Mouse (Mus musculus) MEL (cell line): ENCODE measurements around the gene Zfp281. TPM values are rescaled to one million over a fixed set of nuclear protein-coding genes. Genes with fewer than 3 reads are reported as not detected.

Source experiments
- DNase-seq: peaks from one replicate; pipeline ENCODE4 v3.0.0; 2011; ENCODE audit warnings: low read depth, low spot score
- H3K27ac ChIP-seq: 2 replicates; pipeline ENCODE4 v1.5.1; 2012; ENCODE audit warnings: low read depth, mild to moderate bottlenecking, control low read depth, low read length, moderate library complexity; ENCODE audit not compliant: control insufficient read depth
- H3K27me3 ChIP-seq, 2 experiments: fragments of 150-350 bp in 1 of 2; sonication (generic) in 1 of 2; 2 replicates each; pipeline ENCODE4 v1.6.1; 2012; ENCODE audit warnings: low read length in 2 of 2, mild to moderate bottlenecking in 2 of 2, improper control_type of control experiment in 1 of 2, moderate library complexity in 1 of 2; ENCODE audit not compliant: insufficient read depth in 2 of 2, control insufficient read depth in 1 of 2
- H3K36me3 ChIP-seq, 2 experiments: 2 replicates each; pipeline ENCODE4 v1.6.1; 2012 to 2014; ENCODE audit warnings: low read length in 2 of 2, improper control_type of control experiment in 1 of 2, inconsistent platforms in 1 of 2, mild to moderate bottlenecking in 1 of 2; ENCODE audit not compliant: insufficient read depth in 2 of 2, control insufficient read depth in 1 of 2
- H3K4me1 ChIP-seq, 2 experiments: fragments of 150-350 bp in 1 of 2; sonication (generic) in 1 of 2; 2 replicates each; pipeline ENCODE4 v1.6.1; 2012; ENCODE audit warnings: low read length in 2 of 2, improper control_type of control experiment in 1 of 2, mild to moderate bottlenecking in 1 of 2; ENCODE audit not compliant: insufficient read depth in 2 of 2, control insufficient read depth in 1 of 2
- H3K4me3 ChIP-seq, 2 experiments: fragments of 150-350 bp in 1 of 2; sonication (generic) in 1 of 2; 2 replicates each; pipeline ENCODE4 v1.5.1; 2012; ENCODE audit warnings: low read depth in 2 of 2, low read length in 2 of 2, mild to moderate bottlenecking in 2 of 2, moderate library complexity in 2 of 2, control low read depth in 1 of 2, improper control_type of control experiment in 1 of 2; ENCODE audit not compliant: control insufficient read depth in 1 of 2, insufficient read depth in 1 of 2
- H3K79me2 ChIP-seq: 2 replicates; pipeline ENCODE4 v1.6.1; 2012; ENCODE audit warnings: mild to moderate bottlenecking, low read length, moderate library complexity; ENCODE audit not compliant: control insufficient read depth, poor library complexity, insufficient read depth
- H3K9ac ChIP-seq: 2 replicates; pipeline ENCODE4 v1.6.1; 2012; ENCODE audit warnings: low read depth, mild to moderate bottlenecking, control low read depth, low read length, moderate library complexity; ENCODE audit not compliant: control insufficient read depth, poor library complexity, severe bottlenecking
- H3K9me3 ChIP-seq: fragments of 150-350 bp; sonication (generic); replicated peaks from 2 replicates; pipeline ENCODE4 v1.6.1; 2012; ENCODE audit warnings: mild to moderate bottlenecking, low read length, improper control_type of control experiment, moderate library complexity; ENCODE audit not compliant: insufficient read depth
- BHLHE40 ChIP-seq: IDR thresholded peaks from 2 replicates; pipeline ENCODE4 v1.6.1; 2012; ENCODE audit warnings: low read depth, mild to moderate bottlenecking, inconsistent platforms, low read length, improper control_type of control experiment, borderline replicate concordance
- CHD1 ChIP-seq: IDR thresholded peaks from 2 replicates; pipeline ENCODE4 v1.6.1; 2012; ENCODE audit warnings: low read depth, mild to moderate bottlenecking, inconsistent platforms, low read length, improper control_type of control experiment
- CHD2 ChIP-seq: IDR thresholded peaks from 2 replicates; pipeline ENCODE4 v1.6.1; 2011; ENCODE audit warnings: low read length, improper control_type of control experiment
- CTCF ChIP-seq, 3 experiments: IDR thresholded peaks in 2 of 3; conservative IDR thresholded peaks in 1 of 3; 2 replicates each; pipeline ENCODE4 v1.5.1; 2011 to 2012; ENCODE audit warnings: low read length in 3 of 3, low read depth in 2 of 3, mild to moderate bottlenecking in 2 of 3, improper control_type of control experiment in 1 of 3, inconsistent platforms in 1 of 3, mixed read lengths in 1 of 3, moderate library complexity in 1 of 3; ENCODE audit not compliant: control insufficient read depth in 1 of 3, insufficient read depth in 1 of 3, poor library complexity in 1 of 3, severe bottlenecking in 1 of 3
- E2F4 ChIP-seq: IDR thresholded peaks from 2 replicates; pipeline ENCODE4 v1.6.1; 2011; ENCODE audit warnings: low read depth, low read length, improper control_type of control experiment, borderline replicate concordance
- ELF1 ChIP-seq: IDR thresholded peaks from 2 replicates; pipeline ENCODE4 v1.6.1; 2014; ENCODE audit warnings: low read depth, mild to moderate bottlenecking, inconsistent platforms, low read length, improper control_type of control experiment, moderate library complexity
- EP300 ChIP-seq, 2 experiments: IDR thresholded peaks; 2 replicates each; pipeline ENCODE4 v1.6.1; 2011; ENCODE audit warnings: improper control_type of control experiment in 2 of 2, low read length in 2 of 2, low read depth in 1 of 2, mild to moderate bottlenecking in 1 of 2
- ETS1 ChIP-seq: IDR thresholded peaks from 2 replicates; pipeline ENCODE4 v1.6.1; 2012; ENCODE audit warnings: low read depth, mild to moderate bottlenecking, inconsistent platforms, low read length, improper control_type of control experiment, moderate library complexity
- GABPA ChIP-seq: IDR thresholded peaks from 2 replicates; pipeline ENCODE4 v1.6.1; 2012; ENCODE audit warnings: low read depth, mild to moderate bottlenecking, inconsistent platforms, low read length, improper control_type of control experiment, moderate library complexity
- GATA1 ChIP-seq: IDR thresholded peaks from 2 replicates; pipeline ENCODE4 v1.6.1; 2011; ENCODE audit warnings: low read depth, low read length, improper control_type of control experiment
- JUND ChIP-seq: IDR thresholded peaks from 2 replicates; pipeline ENCODE4 v1.6.1; 2011; ENCODE audit warnings: low read depth, mild to moderate bottlenecking, improper control_type of control experiment, low read length
- MAFK ChIP-seq: IDR thresholded peaks from 2 replicates; pipeline ENCODE4 v1.6.1; 2011; ENCODE audit warnings: low read depth, mild to moderate bottlenecking, low read length, improper control_type of control experiment, borderline replicate concordance
- MAX ChIP-seq: IDR thresholded peaks from 2 replicates; pipeline ENCODE4 v1.6.1; 2011; ENCODE audit warnings: low read length, improper control_type of control experiment
- MEF2A ChIP-seq: IDR thresholded peaks from 2 replicates; pipeline ENCODE4 v1.6.1; 2014; ENCODE audit warnings: low read depth, mild to moderate bottlenecking, inconsistent platforms, low read length, improper control_type of control experiment; ENCODE audit not compliant: poor library complexity, insufficient replicate concordance, severe bottlenecking; ENCODE audit errors: extremely low read depth
- MXI1 ChIP-seq: IDR thresholded peaks from 2 replicates; pipeline ENCODE4 v1.6.1; 2011; ENCODE audit warnings: mild to moderate bottlenecking, low read depth, low read length, improper control_type of control experiment
- MYB ChIP-seq: IDR thresholded peaks from 2 replicates; pipeline ENCODE4 v1.6.1; 2011; ENCODE audit warnings: mild to moderate bottlenecking, low read depth, low read length, improper control_type of control experiment
- MYC ChIP-seq: IDR thresholded peaks from 2 replicates; pipeline ENCODE4 v1.6.1; 2011; ENCODE audit warnings: low read depth, mild to moderate bottlenecking, low read length, improper control_type of control experiment, moderate library complexity
- POLR2AphosphoS5 ChIP-seq: IDR thresholded peaks from 2 replicates; pipeline ENCODE4 v1.6.1; 2012; ENCODE audit warnings: low read depth, borderline replicate concordance, mild to moderate bottlenecking, inconsistent platforms, low read length, moderate library complexity, mixed read lengths
- TAL1 ChIP-seq: IDR thresholded peaks from 2 replicates; pipeline ENCODE4 v1.6.1; 2012; ENCODE audit warnings: mild to moderate bottlenecking, inconsistent platforms, low read length, moderate library complexity, mixed read lengths
- UBTF ChIP-seq: IDR thresholded peaks from 2 replicates; pipeline ENCODE4 v1.6.1; 2012; ENCODE audit warnings: low read depth, mild to moderate bottlenecking, inconsistent platforms, low read length, improper control_type of control experiment, moderate library complexity, borderline replicate concordance; ENCODE audit not compliant: insufficient read depth
- USF1 ChIP-seq: IDR thresholded peaks from 2 replicates; pipeline ENCODE4 v1.6.1; 2014; ENCODE audit warnings: low read depth, mild to moderate bottlenecking, inconsistent platforms, low read length, improper control_type of control experiment, moderate library complexity
- polyA plus RNA-seq, 2 experiments: library from polyadenylated mRNA; stranded (reverse) in 1 of 2; unstranded in 1 of 2; fragments of >175 nt in 1 of 2; fragments of >200 nt in 1 of 2; gene quantifications; 2 replicates each; pipeline versions ENCODE4 v1.2.1 to v1.2.4; 2012; ENCODE audit warnings: low replicate concordance in 2 of 2, low read depth in 1 of 2; ENCODE audit not compliant: insufficient read length in 2 of 2, insufficient read depth in 1 of 2, missing spikeins in 1 of 2
- total RNA-seq: library from RNA; depleted of rRNA; stranded (reverse); fragments of 300-350 nt; gene quantifications from 2 replicates; pipeline ENCODE4 v1.2.3, GENCODE M21; 2012

Zfp281 gene
- total and polyA plus RNA-seq, 3 experiments: 10.5 to 12.4 TPM; not detected in 1

DNA sequence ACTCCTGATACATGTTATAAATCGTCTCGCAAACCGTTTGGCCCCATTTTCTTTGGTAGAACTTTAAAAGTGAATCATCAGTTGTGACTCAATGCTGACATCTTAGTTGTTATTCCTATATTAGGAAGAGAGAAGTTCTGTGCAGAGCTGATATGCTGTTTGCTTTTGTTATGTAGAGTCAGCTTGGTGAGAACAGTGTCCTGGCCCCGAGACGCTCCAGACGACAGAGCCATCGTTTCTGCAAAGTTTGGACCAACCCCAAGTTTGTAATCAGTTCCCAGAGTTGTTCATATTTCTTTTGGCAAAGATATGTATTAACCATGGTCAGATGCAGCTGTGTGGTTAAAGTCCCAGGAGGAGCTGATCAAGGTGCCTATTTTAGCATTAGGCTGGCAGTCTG is 31.9 kb downstream of the Zfp281 start:
- H3K27me3 ChIP-seq: no peaks in the 10 kb centered on the region
- H3K9me3 ChIP-seq: no peaks in the 10 kb centered on the region
- TF ChIP-seq GATA1: peak; percentile 54
- TF ChIP-seq TAL1: peak; percentile 46
- no peak for TF ChIP-seq POLR2AphosphoS5
- TF ChIP-seq JUND: peak; percentile 49; the same call in 1 of the 2 replicates
- peak; percentile 65 for TF ChIP-seq ETS1
- peak; percentile 51 to 54; a peak in 3 of 4 replicates for TF ChIP-seq EP300 (IDR thresholded peaks at IDR 0.05; ENCODE audit: low read depth in 1 of 2, low read length in 2 of 2)
- H3K27ac ChIP-seq: 0 out of 2 replicates have a peak overlapping the region, but pooled peaks have one; percentile 8
- peak; percentile 79 for DNase-seq
- H3K4me1 ChIP-seq: peaks cover 0 to 16% of the 10 kb centered on the region in 2 experiments; a peak in 3 of 4 replicates
- H3K4me3 ChIP-seq: no peak overlapping the region; a peak in 1 of 4 replicates
- H3K9ac ChIP-seq: no peak overlapping the region
- peaks cover 0 to 17% of the 10 kb centered on the region in 2 experiments; a peak in 2 of 4 replicates for H3K36me3 ChIP-seq
- H3K79me2 ChIP-seq: no peaks in the 10 kb centered on the region

DNA sequence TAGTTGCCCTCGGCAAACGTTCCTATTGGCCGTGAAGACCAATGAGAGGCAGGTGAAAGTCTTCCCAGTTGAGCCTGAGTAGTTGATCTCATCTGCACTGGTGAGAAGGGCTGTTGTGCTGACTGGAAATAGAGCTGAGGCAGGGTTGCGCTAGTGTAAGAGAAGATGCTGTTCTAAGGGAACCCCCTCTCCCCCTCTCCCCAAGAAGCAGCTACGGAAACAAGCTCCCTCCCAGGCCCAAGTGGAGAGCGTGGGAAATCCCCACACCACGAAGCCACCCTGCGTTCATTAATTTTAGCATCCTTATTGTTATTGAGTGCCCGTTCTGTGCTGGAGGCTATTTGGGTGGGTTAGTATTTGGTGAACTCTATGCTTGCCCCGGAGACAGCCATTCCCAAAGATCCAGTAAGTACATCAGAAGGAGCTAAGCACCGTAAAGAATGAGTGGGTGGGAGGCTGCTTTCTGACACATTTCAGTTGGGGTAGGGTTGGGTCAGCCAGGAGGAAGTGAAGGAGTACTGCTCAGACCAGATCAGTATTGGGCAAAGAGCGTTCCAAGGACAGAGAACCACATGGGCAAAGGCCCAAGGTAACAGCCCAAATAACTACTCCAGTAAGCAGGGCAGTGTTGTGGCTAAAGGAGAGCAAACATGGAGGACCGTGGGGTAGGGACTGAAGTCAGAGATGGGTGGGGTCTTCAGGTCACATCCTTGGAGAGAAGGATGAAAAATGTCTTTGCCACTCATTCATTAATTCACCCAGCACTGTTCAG is 33.9 kb downstream of the Zfp281 start:
- TF ChIP-seq CHD1 (no peak), ELF1 (no peak), MXI1 (no peak), TAL1 (no peak), MAX (no peak), CHD2 (no peak), CTCF (IDR thresholded peaks at IDR 0.05 in 2 of 3, conservative IDR thresholded peaks at IDR 0.05 in 1 of 3; ENCODE audit: control insufficient read depth in 1 of 3, insufficient read depth in 1 of 3, low read depth in 2 of 3, low read length in 3 of 3, poor library complexity in 1 of 3, severe bottlenecking in 1 of 3) (no peak), EP300 (IDR thresholded peaks at IDR 0.05; ENCODE audit: low read depth in 1 of 2, low read length in 2 of 2) (no peak), MYC (no peak), MAFK (no peak), BHLHE40 (no peak), UBTF (no peak), USF1 (no peak), GABPA (no peak), MEF2A (no peak), E2F4 (no peak), MYB (no peak)
- TF ChIP-seq, all 39 proteins: peak for 0
- H3K4me3 ChIP-seq: no peak overlapping the region
- H3K79me2 ChIP-seq: no peaks in the 10 kb centered on the region
- H3K9me3 ChIP-seq: no peaks in the 10 kb centered on the region
- DNase-seq: no peak
- peaks cover 0 to 12% of the 10 kb centered on the region in 2 experiments; a peak in 2 of 4 replicates for H3K4me1 ChIP-seq
- no peaks in the 10 kb centered on the region for H3K27me3 ChIP-seq
- H3K9ac ChIP-seq: no peak overlapping the region
- H3K27ac ChIP-seq: no peak overlapping the region
- H3K36me3 ChIP-seq: peaks cover 0 to 10% of the 10 kb centered on the region in 2 experiments; a peak in 2 of 4 replicates
